Mouse (Mus musculus): ENCODE measurements around the gene Itgav.
A peak's percentile ranks its signal among the peaks of the same experiment; 100 is the strongest.
"Not testable (repeated sequence)": the region's sequence is repeated elsewhere in the genome, so short reads cannot be mapped to it uniquely, and the experiment has no call there.

Gene Itgav

GRCm38 (mm10) chr2:83713281-83713680 is 10.9 kb upstream of the Itgav start:
- DNase-seq, result not testable (repeated sequence)

- no peak for DNase-seq
These were observed 10.3 kb upstream of the Itgav start for GRCm38 (mm10) chr2:83713946-83714345.

- DNase-seq, result peak; percentile 17
These were observed 9.4 kb upstream of the Itgav start for GRCm38 (mm10) chr2:83714783-83715182.

- no peak for DNase-seq
These were observed 5.9 kb upstream of the Itgav start for GRCm38 (mm10) chr2:83718341-83718740.

- DNase-seq, result no peak
These were observed 2.6 kb upstream of the Itgav start for GRCm38 (mm10) chr2:83721635-83722034.

- DNase-seq, result no peak
These were observed 1.3 kb upstream of the Itgav start for GRCm38 (mm10) chr2:83722936-83723335.

- no peak for DNase-seq
These were observed 851 bp upstream of the Itgav start for GRCm38 (mm10) chr2:83723346-83723745.

GRCm38 (mm10) chr2:83724827-83725730 is 882 bp downstream of the Itgav start:
- DNase-seq, result peak; percentile 64

- DNase-seq, result no peak
These were observed 1.6 kb downstream of the Itgav start for GRCm38 (mm10) chr2:83725796-83726195.

- peak; percentile 42 for DNase-seq
These were observed 4.1 kb downstream of the Itgav start for GRCm38 (mm10) chr2:83728238-83728682.

GRCm38 (mm10) chr2:83729339-83729738 is 5.1 kb downstream of the Itgav start:
- peak; percentile 51 for DNase-seq

- DNase-seq, result no peak
These were observed 8.7 kb downstream of the Itgav start for GRCm38 (mm10) chr2:83732896-83733295.

- DNase-seq, result no peak
These were observed 9.8 kb downstream of the Itgav start for GRCm38 (mm10) chr2:83733981-83734393.

GRCm38 (mm10) chr2:83735276-83735675 is 11.1 kb downstream of the Itgav start:
- no peak for DNase-seq

GRCm38 (mm10) chr2:83736836-83737235 is 12.6 kb downstream of the Itgav start:
- no peak for DNase-seq

- DNase-seq, result no peak
These were observed 14.5 kb downstream of the Itgav start for GRCm38 (mm10) chr2:83738586-83739251.

GRCm38 (mm10) chr2:83739461-83740124 is 15.4 kb downstream of the Itgav start:
- no peak for DNase-seq

GRCm38 (mm10) chr2:83740601-83741031 is 16.4 kb downstream of the Itgav start:
- no peak for DNase-seq

- DNase-seq, result peak; percentile 31
These were observed 18.0 kb downstream of the Itgav start for GRCm38 (mm10) chr2:83742210-83742609.

- DNase-seq, result no peak
These were observed 18.6 kb downstream of the Itgav start for GRCm38 (mm10) chr2:83742836-83743235.

- no peak for DNase-seq
These were observed 20.2 kb downstream of the Itgav start for GRCm38 (mm10) chr2:83744276-83744952.

GRCm38 (mm10) chr2:83745257-83745656 is 21.1 kb downstream of the Itgav start:
- no peak for DNase-seq
